Mouse (Mus musculus): ENCODE measurements around the gene Fam102b. TPM values are rescaled to one million over a fixed set of nuclear protein-coding genes. Genes with fewer than 3 reads are reported as not detected.

Fam102b gene
- polyA plus RNA-seq, 1 experiment from 2014 or later: 7.4 TPM

- H3K27me3 ChIP-seq (replicated peaks): no peaks in the 10 kb centered on the region
- no peak for ATAC-seq (ENCODE audit: insufficient number of reproducible peaks, low FRiP score)
- no peak overlapping the region for H3K4me2 ChIP-seq
- WGBS: 35% methylated on average over 5 of the region's 5 CpGs
- no peaks in the 10 kb centered on the region for H3K9me3 ChIP-seq (replicated peaks)
- no peak overlapping the region for H3K4me3 ChIP-seq
- peaks cover 30% of the 10 kb centered on the region for H3K36me3 ChIP-seq
- H3K9ac ChIP-seq: no peak overlapping the region
- no peaks in the 10 kb centered on the region for H3K4me1 ChIP-seq (replicated peaks)
- no peak overlapping the region for H3K27ac ChIP-seq (ENCODE audit: poor library complexity, severe bottlenecking)
Observed at GRCm38 (mm10) chr3:108983989-108984388, 43.4 kb downstream of the Fam102b start.

DNA sequence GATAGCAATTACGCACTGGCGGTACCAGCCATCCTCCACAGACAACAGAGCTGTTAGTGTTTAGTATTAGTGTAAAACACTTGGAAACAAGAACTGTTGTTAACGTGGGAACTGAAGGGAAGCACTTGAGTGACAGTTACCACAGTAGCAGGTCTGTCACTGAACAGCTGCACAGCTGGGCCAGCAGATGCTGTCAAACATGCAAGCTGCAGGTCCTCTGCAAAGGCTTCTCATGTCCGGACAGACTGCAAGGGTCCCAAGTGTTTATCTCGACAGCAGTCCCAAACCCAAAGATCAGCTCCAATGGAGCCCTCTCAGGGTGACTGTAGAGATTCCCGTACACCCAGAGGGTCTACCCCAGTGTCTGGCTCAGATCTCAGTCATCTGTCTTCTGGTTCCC is 45.5 kb downstream of the Fam102b start:
- no peak for ATAC-seq (ENCODE audit: insufficient number of reproducible peaks, low FRiP score)
- H3K27ac ChIP-seq (ENCODE audit: poor library complexity, severe bottlenecking): no peak overlapping the region
- no peak overlapping the region for H3K4me2 ChIP-seq
- H3K9me3 ChIP-seq (replicated peaks): no peaks in the 10 kb centered on the region
- WGBS: 65% methylated on average over 6 of the region's 6 CpGs
- no peaks in the 10 kb centered on the region for H3K4me1 ChIP-seq (replicated peaks)
- no peak overlapping the region for H3K4me3 ChIP-seq
- H3K27me3 ChIP-seq (replicated peaks): no peaks in the 10 kb centered on the region
- no peak overlapping the region for H3K9ac ChIP-seq
- peaks cover 45% of the 10 kb centered on the region for H3K36me3 ChIP-seq

DNA sequence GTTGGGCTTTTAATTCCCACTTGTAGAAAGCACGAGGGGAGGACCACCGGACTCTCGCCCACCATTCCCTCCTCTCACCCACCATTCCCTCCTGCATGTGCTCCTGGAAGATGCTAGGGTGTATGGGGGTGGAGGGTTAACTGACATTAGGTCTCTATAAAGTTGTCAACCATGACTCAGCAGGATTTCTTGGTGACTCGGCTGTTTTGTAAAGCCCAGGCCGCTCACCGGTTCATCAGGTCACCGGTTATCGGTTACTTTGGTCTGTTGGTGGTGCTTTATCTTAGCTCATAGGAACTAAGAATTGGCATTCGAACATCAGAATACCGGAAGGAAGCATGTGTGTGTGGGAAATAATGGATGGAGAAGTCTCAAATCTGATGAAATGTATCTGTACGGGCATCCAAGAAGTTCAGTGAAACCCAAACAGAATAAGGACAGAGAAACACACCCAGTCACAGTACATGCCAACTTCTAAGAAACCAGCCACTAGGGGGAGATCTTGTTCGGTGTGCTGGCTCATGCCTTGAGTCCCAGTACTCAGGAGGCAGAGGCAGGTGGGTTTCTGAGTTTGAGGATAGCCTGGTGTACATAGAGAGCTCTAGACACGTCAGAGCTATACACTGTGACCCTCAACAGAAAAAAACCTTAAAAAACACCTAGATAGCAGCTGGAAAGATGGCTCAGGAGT is 49.9 kb downstream of the Fam102b start:
- ATAC-seq (ENCODE audit: insufficient number of reproducible peaks, low FRiP score): no peak

GRCm38 (mm10) chr3:108974920-108975485 is 52.4 kb downstream of the Fam102b start:
- H3K27ac ChIP-seq (ENCODE audit: poor library complexity, severe bottlenecking): no peak overlapping the region
- ATAC-seq (ENCODE audit: insufficient number of reproducible peaks, low FRiP score): no peak
- H3K4me3 ChIP-seq: no peak overlapping the region
- H3K36me3 ChIP-seq: peaks cover 45% of the 10 kb centered on the region
- H3K4me2 ChIP-seq: no peak overlapping the region
- no peaks in the 10 kb centered on the region for H3K27me3 ChIP-seq (replicated peaks)
- 82% methylated on average over 15 of the region's 15 CpGs for WGBS
- H3K4me1 ChIP-seq (replicated peaks): no peaks in the 10 kb centered on the region; the same call in 1 of the 2 replicates
- H3K9ac ChIP-seq: no peak overlapping the region
- H3K9me3 ChIP-seq (replicated peaks): no peaks in the 10 kb centered on the region

More for the DNA sequence above, 49.9 kb downstream of the Fam102b start:
- 92% methylated on average over 13 of the region's 13 CpGs for WGBS
- H3K9ac ChIP-seq: no peak overlapping the region
- H3K4me3 ChIP-seq: no peak overlapping the region
- H3K4me1 ChIP-seq (replicated peaks): no peaks in the 10 kb centered on the region; the same call in 1 of the 2 replicates
- peaks cover 48% of the 10 kb centered on the region for H3K36me3 ChIP-seq
- no peaks in the 10 kb centered on the region for H3K27me3 ChIP-seq (replicated peaks)
- H3K4me2 ChIP-seq: no peak overlapping the region
- H3K9me3 ChIP-seq (replicated peaks): no peaks in the 10 kb centered on the region
- H3K27ac ChIP-seq (ENCODE audit: poor library complexity, severe bottlenecking): no peak overlapping the region

DNA sequence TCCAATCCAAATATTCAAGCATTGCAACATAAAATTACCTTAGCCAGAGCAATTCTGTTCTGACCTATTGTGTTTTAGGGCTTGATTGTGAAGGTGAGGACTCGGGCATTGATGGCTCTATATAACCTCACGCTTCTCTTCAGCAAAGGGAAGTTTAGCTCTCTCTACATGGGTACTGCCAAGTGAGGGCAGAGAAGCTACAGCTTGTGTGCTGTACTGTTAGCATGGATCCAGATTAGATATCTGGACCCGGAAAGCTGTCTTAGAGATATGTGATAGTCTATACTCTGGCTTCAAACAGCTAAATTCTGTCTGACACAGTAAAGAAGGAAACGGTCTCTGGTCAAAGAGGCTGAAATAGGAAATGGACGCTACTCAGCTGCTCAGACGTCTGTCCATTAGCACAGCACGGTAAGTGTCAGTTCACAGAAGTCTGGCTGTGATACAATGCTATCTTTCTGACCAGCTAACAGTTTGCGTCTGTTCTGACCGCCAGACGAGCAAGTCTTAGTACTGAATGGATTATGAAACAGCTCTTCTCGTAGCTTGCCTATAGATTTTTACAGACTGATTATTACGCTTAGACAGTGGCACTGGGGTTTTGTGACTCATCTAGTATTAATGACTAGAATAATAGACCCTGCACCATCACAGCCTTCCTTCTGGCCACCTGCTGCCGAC is 53.3 kb downstream of the Fam102b start:
- no peaks in the 10 kb centered on the region for H3K27me3 ChIP-seq (replicated peaks)
- no peak overlapping the region for H3K9ac ChIP-seq
- no peak overlapping the region for H3K4me3 ChIP-seq
- H3K9me3 ChIP-seq (replicated peaks): no peaks in the 10 kb centered on the region
- no peak overlapping the region for H3K27ac ChIP-seq (ENCODE audit: poor library complexity, severe bottlenecking)
- WGBS: 61% methylated on average over 13 of the region's 13 CpGs
- peaks cover 37% of the 10 kb centered on the region for H3K36me3 ChIP-seq
- no peak for ATAC-seq (ENCODE audit: insufficient number of reproducible peaks, low FRiP score)
- H3K4me2 ChIP-seq: no peak overlapping the region
- no peaks in the 10 kb centered on the region; the same call in 1 of the 2 replicates for H3K4me1 ChIP-seq (replicated peaks)

DNA sequence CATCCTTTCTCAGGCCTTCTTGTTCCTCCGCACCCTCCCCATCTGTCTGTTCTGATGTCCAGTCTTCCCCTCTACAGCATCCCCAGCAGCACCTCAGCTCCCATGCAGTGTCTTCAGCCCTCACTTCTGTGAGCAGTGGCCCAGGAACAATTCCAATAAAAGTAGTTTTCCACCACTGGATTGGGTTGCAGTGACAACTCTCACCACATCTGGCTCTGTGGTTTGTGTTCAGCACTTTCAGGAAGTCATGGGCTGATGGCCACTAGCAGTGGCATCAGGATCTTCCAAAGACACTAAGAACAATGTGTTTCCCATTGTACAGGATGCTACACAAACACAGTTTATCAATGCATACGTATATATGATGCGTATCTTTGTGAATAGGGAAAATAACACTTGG is 61.4 kb downstream of the Fam102b start:
- Histone ChIP-seq H3K9ac (no peak overlapping the region), H3K4me2 (no peak overlapping the region), H3K36me3 (peaks cover 8% of the 10 kb centered on the region; the same call in 1 of the 2 replicates), H3K27ac (ENCODE audit: poor library complexity, severe bottlenecking) (no peak overlapping the region), H3K4me1 (replicated peaks) (peaks cover 3% of the 10 kb centered on the region; the same call in 1 of the 2 replicates), H3K27me3 (replicated peaks) (no peaks in the 10 kb centered on the region), H3K9me3 (replicated peaks) (no peaks in the 10 kb centered on the region), H3K4me3 (no peak overlapping the region)
- 88% methylated on average over 3 of the region's 3 CpGs for whole genome bisulfite sequencing
- ATAC-seq (ENCODE audit: insufficient number of reproducible peaks, low FRiP score): no peak

DNA sequence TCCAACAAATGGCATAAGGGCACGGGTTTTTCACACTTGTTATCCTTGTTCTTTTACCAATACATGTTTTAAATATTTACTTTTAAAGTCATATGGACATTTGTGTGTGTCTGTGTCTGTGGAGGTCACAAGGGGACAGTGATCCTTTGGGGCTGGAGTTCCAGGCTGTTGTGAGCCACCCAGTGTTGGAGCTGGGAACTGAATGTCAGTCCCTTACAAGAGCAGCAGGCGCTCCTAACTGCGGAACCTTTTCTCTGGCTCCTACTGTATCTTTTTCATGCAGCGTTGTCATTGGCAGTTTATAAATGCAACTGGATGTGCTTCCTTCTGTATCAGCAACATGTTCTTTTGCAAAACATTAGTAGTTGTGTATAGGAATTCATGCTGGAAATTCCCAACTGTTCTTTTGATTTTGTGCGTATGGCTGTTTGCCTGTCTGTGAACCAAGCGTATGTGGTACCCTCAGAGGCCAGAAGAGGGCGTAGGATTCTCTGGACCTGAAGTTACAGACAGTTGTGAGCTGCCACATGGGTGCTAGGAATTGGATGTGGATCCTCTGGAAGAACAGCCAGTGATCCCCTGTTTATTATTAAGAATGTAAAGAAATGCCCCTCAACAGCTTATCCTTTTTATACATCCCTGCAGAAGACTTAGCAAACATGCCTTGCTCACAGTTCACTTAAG is 62.9 kb downstream of the Fam102b start:
- no peaks in the 10 kb centered on the region for H3K27me3 ChIP-seq (replicated peaks)
- no peaks in the 10 kb centered on the region for H3K36me3 ChIP-seq
- H3K9me3 ChIP-seq (replicated peaks): no peaks in the 10 kb centered on the region
- no peak for ATAC-seq (ENCODE audit: insufficient number of reproducible peaks, low FRiP score)
- H3K4me2 ChIP-seq: no peak overlapping the region
- H3K9ac ChIP-seq: no peak overlapping the region
- H3K4me1 ChIP-seq (replicated peaks): peaks cover 5% of the 10 kb centered on the region; the same call in 1 of the 2 replicates
- WGBS: 68% methylated on average over 7 of the region's 7 CpGs
- H3K27ac ChIP-seq (ENCODE audit: poor library complexity, severe bottlenecking): no peak overlapping the region
- H3K4me3 ChIP-seq: no peak overlapping the region

GRCm38 (mm10) chr3:108963776-108964175 is 63.6 kb downstream of the Fam102b start:
- no peak overlapping the region for H3K27ac ChIP-seq (ENCODE audit: poor library complexity, severe bottlenecking)
- H3K36me3 ChIP-seq: no peaks in the 10 kb centered on the region
- peaks cover 5% of the 10 kb centered on the region; the same call in 1 of the 2 replicates for H3K4me1 ChIP-seq (replicated peaks)
- WGBS: 82% methylated on average over 3 of the region's 3 CpGs
- H3K27me3 ChIP-seq (replicated peaks): no peaks in the 10 kb centered on the region
- H3K4me3 ChIP-seq: no peak overlapping the region
- no peak overlapping the region for H3K4me2 ChIP-seq
- no peaks in the 10 kb centered on the region for H3K9me3 ChIP-seq (replicated peaks)
- H3K9ac ChIP-seq: no peak overlapping the region
- no peak for ATAC-seq (ENCODE audit: insufficient number of reproducible peaks, low FRiP score)

- no peaks in the 10 kb centered on the region for H3K9me3 ChIP-seq (replicated peaks)
- H3K36me3 ChIP-seq: no peaks in the 10 kb centered on the region
- H3K4me2 ChIP-seq: no peak overlapping the region
- no peaks in the 10 kb centered on the region for H3K27me3 ChIP-seq (replicated peaks)
- H3K4me1 ChIP-seq (replicated peaks): peaks cover 5% of the 10 kb centered on the region; the same call in 1 of the 2 replicates
- no peak overlapping the region for H3K9ac ChIP-seq
- WGBS: 62% methylated on average over 3 of the region's 3 CpGs
- no peak overlapping the region for H3K27ac ChIP-seq (ENCODE audit: poor library complexity, severe bottlenecking)
- no peak for ATAC-seq (ENCODE audit: insufficient number of reproducible peaks, low FRiP score)
- H3K4me3 ChIP-seq: no peak overlapping the region
Observed at GRCm38 (mm10) chr3:108963278-108963677, 64.1 kb downstream of the Fam102b start.

GRCm38 (mm10) chr3:108961655-108962054 is 65.8 kb downstream of the Fam102b start:
- WGBS: 49% methylated on average over 6 of the region's 6 CpGs
- Histone ChIP-seq H3K4me1 (replicated peaks) (peaks cover 5% of the 10 kb centered on the region; the same call in 1 of the 2 replicates), H3K36me3 (no peaks in the 10 kb centered on the region), H3K9ac (no peak overlapping the region), H3K9me3 (replicated peaks) (no peaks in the 10 kb centered on the region), H3K27ac (ENCODE audit: poor library complexity, severe bottlenecking) (no peak overlapping the region), H3K4me3 (0 out of 2 replicates have a peak overlapping the region, but pooled peaks have one; percentile 2), H3K27me3 (replicated peaks) (no peaks in the 10 kb centered on the region), H3K4me2 (peak overlapping the region; percentile 51)
- no peak for ATAC-seq (ENCODE audit: insufficient number of reproducible peaks, low FRiP score)

DNA sequence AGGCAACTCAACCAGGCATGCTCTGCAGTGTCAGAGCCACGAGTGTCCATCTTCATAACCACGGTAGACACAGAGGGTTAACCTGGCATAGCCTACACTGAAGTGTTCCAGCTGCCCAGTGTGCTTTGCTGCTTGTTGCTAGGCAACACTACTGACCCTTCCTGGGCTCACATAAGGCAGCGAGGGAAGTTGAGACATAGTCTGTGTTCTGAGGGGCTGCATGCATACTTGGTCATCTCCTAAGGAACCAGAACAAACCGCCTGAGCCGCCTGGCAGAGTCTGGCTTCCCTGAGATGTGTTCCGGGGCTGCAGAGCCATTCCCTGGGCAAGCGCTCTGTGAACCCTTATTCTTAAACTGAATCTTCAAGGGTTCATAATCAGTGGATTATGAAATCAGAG is 66.2 kb downstream of the Fam102b start:
- Histone ChIP-seq H3K4me1 (replicated peaks) (peaks cover 5% of the 10 kb centered on the region; the same call in 1 of the 2 replicates), H3K9ac (no peak overlapping the region), H3K27ac (ENCODE audit: poor library complexity, severe bottlenecking) (no peak overlapping the region), H3K36me3 (no peaks in the 10 kb centered on the region), H3K9me3 (replicated peaks) (no peaks in the 10 kb centered on the region), H3K4me3 (0 out of 2 replicates have a peak overlapping the region, but pooled peaks have one; percentile 2), H3K4me2 (peak overlapping the region; percentile 51), H3K27me3 (replicated peaks) (no peaks in the 10 kb centered on the region)
- ATAC-seq (ENCODE audit: insufficient number of reproducible peaks, low FRiP score): no peak
- 45% methylated on average over 7 of the region's 7 CpGs for WGBS
